Mouse (Mus musculus) heart, postnatal 4 days (tissue): ENCODE data around the gene Grin2b. TPM values are rescaled to one million over a fixed set of nuclear protein-coding genes. Genes with fewer than 3 reads are reported as not detected.

Experiments used
- DNase-seq: peaks from one replicate; pipeline ENCODE4 v3.0.0; 2021
- total RNA-seq, 2 experiments: library from RNA; stranded (reverse); gene quantifications; 2 replicates each; pipeline ENCODE4 v1.2.3; 2021

The Grin2b gene
- total RNA-seq, 2 experiments from 2014 or later = 0.05 to 0.17 TPM

DNA sequence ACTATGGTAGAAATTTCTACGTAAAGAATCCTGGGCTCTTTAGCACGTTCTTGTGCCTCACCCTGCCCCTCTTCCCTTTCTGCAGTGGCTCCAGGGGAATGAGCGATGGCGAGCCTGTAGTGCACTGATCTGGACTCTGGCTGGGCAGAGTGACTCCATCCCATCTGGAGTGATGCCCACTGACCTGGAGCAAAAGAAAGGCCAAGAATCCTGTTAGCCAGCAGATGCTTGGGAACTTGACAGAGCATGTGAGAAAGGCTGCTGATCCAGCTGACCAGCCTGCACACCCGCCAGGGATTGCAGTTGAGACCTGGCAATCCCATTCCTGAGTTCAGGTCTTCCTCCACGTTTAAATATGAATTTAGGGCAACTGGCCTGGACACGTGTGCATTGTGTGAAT lies 178.6 kb downstream of the Grin2b start:
- DNase-seq = peak; percentile 8

DNA sequence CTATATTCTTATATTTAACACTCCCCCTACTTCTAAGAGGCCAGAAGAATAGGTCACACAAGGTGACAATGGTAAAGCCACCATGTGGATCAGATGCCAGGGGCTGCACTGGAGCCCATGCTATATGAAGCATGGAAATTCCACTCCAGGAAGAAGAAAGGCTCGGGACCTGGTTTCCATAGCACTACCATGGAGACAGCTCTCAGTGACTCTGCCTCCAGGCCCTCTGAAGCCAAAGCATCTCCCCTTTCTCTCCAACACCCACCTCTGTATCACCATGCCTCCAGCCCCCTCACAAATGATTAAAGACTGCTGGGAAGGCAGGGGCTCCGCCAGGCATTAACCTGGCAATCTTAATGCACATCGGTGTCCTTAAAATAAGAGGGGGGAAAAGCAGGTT lies 179.4 kb downstream of the Grin2b start:
- no peak for DNase-seq

DNA sequence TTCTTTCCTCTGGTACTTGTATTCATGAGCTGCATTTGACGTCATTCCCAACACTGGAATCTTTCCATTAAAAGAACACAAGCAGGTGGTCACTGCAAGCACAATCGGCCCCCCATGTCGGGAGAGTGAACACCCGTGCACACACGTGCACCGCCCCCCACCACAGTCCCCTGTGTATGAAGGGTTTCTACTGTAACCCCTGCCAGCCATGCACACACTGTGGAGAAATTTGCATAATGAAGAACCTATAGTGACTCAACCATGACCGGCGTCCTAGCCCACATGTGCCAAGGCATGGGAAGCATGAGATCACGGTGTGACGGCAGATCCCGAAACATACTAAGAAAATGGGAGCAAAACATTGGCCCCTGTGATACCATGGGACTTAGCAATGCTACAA lies 179.9 kb downstream of the Grin2b start:
- DNase-seq = no peak

DNA sequence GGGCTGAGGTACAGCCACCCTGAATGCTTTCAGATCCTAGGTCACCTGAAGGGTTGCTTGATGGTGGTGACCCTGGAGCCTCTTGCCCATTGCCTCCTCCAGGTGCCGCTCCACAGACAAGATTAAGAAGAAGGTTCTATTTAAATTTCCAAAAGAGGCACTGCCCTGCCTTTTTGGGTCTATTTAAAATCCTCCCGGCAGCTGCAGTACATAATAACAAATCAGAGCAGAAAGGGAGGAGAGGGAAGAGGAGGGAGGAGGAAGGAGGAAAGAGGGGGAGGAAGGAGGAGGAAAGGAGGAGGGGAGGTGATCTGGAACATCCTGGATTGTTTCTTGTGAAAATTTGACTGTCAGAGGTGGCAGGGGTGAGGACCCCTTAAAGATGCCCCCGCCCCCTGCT lies 197.2 kb downstream of the Grin2b start:
- no peak for DNase-seq

- no peak for DNase-seq
These were observed 200.8 kb downstream of the Grin2b start for GRCm38 (mm10) chr6:135972481-135972880.

DNA sequence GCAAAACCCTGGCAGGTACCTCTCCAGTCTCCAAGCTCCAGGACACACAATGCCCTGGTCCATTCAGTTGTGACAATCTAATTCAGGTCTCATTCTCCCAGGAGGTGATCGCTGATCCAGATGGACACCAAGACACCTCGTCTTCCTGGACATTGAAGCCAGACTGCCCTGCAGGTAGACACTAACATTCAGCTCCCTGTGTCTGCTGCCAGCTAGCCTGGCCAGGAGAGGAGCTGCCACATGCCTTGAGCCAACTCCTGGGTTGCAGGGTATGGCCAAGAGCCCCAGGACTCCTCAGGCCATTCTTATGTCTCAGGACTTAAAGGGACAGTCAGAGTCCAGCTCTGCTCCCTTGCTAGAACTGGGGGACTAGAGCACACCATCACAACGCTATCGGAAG lies 201.8 kb downstream of the Grin2b start:
- no peak for DNase-seq

GRCm38 (mm10) chr6:135970716-135971318 lies 202.5 kb downstream of the Grin2b start:
- DNase-seq = no peak

GRCm38 (mm10) chr6:135961766-135962165 lies 211.5 kb downstream of the Grin2b start:
- no peak for DNase-seq

- DNase-seq = no peak
These were observed 213.7 kb downstream of the Grin2b start for GRCm38 (mm10) chr6:135959629-135960028.

GRCm38 (mm10) chr6:135951666-135952065 lies 221.6 kb downstream of the Grin2b start:
- no peak for DNase-seq

GRCm38 (mm10) chr6:135945511-135945910 lies 227.8 kb downstream of the Grin2b start:
- DNase-seq = no peak

- no peak for DNase-seq
These were observed 229.0 kb downstream of the Grin2b start for GRCm38 (mm10) chr6:135944358-135944757.

DNA sequence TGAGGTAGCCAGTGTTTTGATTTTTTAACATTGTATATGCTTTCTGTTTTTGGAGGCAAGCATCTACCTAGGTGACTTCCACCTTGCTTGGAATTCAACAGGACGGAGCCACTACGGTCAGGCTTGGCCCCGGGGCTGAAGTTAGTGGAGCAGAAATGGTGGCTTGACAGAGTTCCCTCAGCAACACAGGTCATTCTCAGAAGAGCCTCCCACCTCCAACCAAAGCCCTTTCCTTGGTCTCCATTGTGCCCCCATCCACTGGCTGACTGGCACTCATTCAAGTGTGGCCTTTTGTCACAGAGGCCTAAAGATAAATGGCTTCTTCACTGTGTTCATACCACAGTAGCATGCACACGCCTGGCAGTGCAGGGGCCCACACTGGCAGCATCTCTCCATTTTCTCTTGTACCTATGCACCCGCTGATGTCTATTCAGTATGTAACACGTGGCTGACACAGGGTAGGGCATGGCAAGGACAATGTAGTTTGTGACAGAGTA lies 230.1 kb downstream of the Grin2b start:
- DNase-seq = no peak

- no peak for DNase-seq
These were observed 240.4 kb downstream of the Grin2b start for GRCm38 (mm10) chr6:135932924-135933323.

- DNase-seq = no peak
These were observed 240.9 kb downstream of the Grin2b start for GRCm38 (mm10) chr6:135932400-135932920.

DNA sequence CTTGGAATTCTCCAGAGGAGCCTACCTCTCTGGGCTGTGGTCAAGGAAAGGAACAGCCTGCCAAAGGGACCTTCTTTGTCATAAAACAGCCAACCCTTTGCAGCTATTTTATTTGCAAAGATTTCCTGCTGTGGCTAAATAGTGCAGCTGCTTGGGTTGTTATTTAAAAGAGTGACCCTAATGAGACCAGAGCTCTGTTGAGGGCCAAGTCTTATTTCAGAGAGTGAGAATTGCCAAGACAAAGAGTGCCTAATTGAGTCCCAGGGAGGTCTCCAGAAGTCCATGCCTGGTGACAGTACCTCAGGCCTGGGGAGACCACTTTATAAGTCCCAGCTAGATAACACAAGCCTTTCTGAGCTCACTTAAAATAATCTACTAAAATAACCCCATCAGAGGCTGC lies 255.6 kb downstream of the Grin2b start:
- no peak for DNase-seq

DNA sequence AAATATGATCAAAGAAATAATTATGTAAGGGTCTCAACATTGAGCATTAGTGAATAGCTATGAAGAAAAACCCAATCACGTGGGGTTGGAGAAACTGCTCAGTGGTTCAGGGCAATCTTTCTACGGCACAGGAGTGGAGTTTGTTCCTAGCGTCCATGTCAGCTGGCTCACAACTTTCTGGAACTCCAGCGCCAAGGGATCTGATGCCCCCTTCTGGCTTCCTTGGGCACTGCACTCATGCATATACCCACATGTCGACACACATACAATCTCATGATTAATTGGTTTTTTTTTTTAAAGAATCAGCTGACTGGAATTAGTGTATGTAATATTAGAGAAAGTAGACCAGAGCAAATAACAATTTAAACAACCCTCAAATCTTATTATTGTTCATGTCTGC lies 258.7 kb downstream of the Grin2b start:
- DNase-seq = no peak

- no peak for DNase-seq
These were observed 261.2 kb downstream of the Grin2b start for GRCm38 (mm10) chr6:135912114-135912513.

- DNase-seq = no peak
These were observed 262.2 kb downstream of the Grin2b start for GRCm38 (mm10) chr6:135911131-135911530.

- DNase-seq = peak; percentile 87
These were observed 265.6 kb downstream of the Grin2b start for GRCm38 (mm10) chr6:135907540-135908320.

- DNase-seq = no peak
These were observed 266.2 kb downstream of the Grin2b start for GRCm38 (mm10) chr6:135907137-135907536.

GRCm38 (mm10) chr6:135904391-135904790 lies 268.9 kb downstream of the Grin2b start:
- DNase-seq = peak; percentile 8

DNA sequence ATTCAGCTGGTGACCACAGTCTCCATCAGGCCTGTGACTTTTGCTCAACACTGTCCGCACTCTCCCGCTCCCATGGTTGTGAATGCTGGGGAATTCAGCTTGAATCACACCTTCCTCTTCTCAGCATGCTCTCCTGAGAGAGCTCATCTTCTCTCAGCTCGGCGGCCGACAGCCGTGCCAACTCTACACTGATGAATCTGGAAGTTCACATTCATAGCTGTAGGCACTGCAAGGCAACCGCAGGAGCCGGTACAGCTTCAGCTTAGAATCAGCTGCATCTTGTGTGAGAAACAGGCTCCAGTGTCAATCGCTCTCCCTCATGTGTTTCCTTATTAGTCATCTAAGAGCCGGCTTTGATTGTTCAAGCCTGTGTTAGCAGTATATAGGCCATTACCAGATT lies 272.9 kb downstream of the Grin2b start:
- DNase-seq = no peak

DNA sequence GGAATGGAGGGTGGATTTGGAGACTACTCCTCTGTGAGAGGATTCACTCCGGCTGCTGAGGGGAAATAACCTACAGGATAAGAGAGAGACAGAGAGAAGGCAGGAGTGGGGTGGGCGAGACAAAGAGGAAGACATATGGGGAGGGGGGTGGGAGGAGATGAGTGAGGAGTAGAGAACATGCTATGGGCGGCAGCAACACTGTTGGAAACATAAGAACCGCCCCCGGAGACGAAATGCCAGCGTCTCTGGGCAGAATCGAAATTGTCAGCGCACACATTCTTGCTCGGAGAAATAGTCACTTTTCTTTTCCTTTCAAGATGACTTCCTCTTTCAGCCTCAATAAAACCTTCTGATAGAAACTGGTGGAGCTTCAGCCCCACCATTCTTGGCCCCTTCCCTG lies 274.1 kb downstream of the Grin2b start:
- no peak for DNase-seq
